ENCODE assay signal across 32 mouse cellular contexts in the genomic region with DNA sequence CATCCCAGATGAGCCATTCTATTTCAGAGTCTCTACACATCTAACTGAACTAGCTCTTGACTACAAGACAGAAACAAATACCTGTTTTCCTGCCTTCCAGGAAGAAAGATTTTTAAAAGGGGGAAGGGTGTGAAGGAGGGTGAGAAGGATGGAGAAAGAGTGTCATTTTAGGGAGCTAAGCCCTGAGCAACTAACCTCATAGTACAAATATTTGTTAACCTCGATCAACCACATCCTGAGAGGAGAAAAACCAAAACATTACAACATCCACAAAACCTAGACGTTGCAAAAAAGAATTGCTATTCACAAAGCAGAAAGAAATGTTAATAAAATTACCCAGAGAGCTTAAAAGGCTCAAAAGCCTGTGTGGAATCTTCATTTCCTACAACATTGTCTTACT.
DNase-seq lines count a peak whose midpoint lies in the region; ATAC-seq lines count a peak whose summit lies in the region.
"Had no signal": no experiment of that assay in that cellular context is flagged by ENCODE, and none has a peak within 500 bp of the region (broad histone marks: within the 10 kb centered on the region; RNA-seq: fewer than 3 reads in every experiment).

No protein-coding gene starts in this region.

- H3K4me1 ChIP-seq in heart, embryonic 12.5 days (replicated peaks): peaks cover 5% of the 10 kb centered on the region
- H3K4me1 ChIP-seq: embryonic facial prominence, embryonic 12.5 days; forebrain, embryonic 10.5 days; forebrain, embryonic 15.5 days; hindbrain, embryonic 13.5 days; liver, embryonic 13.5 days; midbrain, embryonic 10.5 days; neural tube, embryonic 12.5 days had no signal

- no peak overlapping the region for H3K27ac ChIP-seq in heart, embryonic 12.5 days (ENCODE audit: poor library complexity, severe bottlenecking)
- H3K27ac ChIP-seq: embryonic facial prominence, embryonic 12.5 days; forebrain, embryonic 10.5 days; forebrain, embryonic 15.5 days; heart, adult 2 months; hindbrain, embryonic 13.5 days; layer of hippocampus, adult 2 months; liver, embryonic 13.5 days; macrophage; midbrain, embryonic 10.5 days; neural tube, embryonic 12.5 days had no signal

- 75% methylated on average over 2 of the region's 2 CpGs for WGBS in heart, embryonic 12.5 days

- no peak overlapping the region for H3K4me2 ChIP-seq in heart, embryonic 12.5 days
- H3K4me2 ChIP-seq: embryonic facial prominence, embryonic 12.5 days; forebrain, embryonic 15.5 days; hindbrain, embryonic 13.5 days; liver, embryonic 13.5 days; neural tube, embryonic 12.5 days had no signal

- H3K9ac ChIP-seq in heart, embryonic 12.5 days: no peak overlapping the region
- H3K9ac ChIP-seq: embryonic facial prominence, embryonic 12.5 days; forebrain, embryonic 15.5 days; hindbrain, embryonic 13.5 days; liver, embryonic 13.5 days; neural tube, embryonic 12.5 days had no signal

- H3K27me3 ChIP-seq in heart, embryonic 12.5 days (replicated peaks): no peaks in the 10 kb centered on the region
- H3K27me3 ChIP-seq: embryonic facial prominence, embryonic 12.5 days; forebrain, embryonic 15.5 days; hindbrain, embryonic 13.5 days; liver, embryonic 13.5 days; neural tube, embryonic 12.5 days had no signal

- no peaks in the 10 kb centered on the region for H3K9me3 ChIP-seq in heart, embryonic 12.5 days (replicated peaks)
- H3K9me3 ChIP-seq: embryonic facial prominence, embryonic 12.5 days; forebrain, embryonic 10.5 days; forebrain, embryonic 15.5 days; hindbrain, embryonic 13.5 days; liver, embryonic 13.5 days; midbrain, embryonic 10.5 days; neural tube, embryonic 12.5 days had no signal

- peak; percentile 66 for DNase-seq in 416B (ENCODE audit: low read depth)
- DNase-seq in induced T-regulatory cell, adult 2 months (ENCODE audit: low read depth): peak; percentile 43
- no peak for DNase-seq in cerebellum, adult 9-11 months
- no peak for DNase-seq in layer of hippocampus, postnatal 10 days (ENCODE audit: low spot score in 2 of 2)
- no peak for DNase-seq in spleen, postnatal 36 days (ENCODE audit: low spot score in 2 of 2)
- DNase-seq: adrenal gland, adult 2 months; adrenal gland, postnatal 36 days; cerebellum, adult 18-20 months; cerebellum, postnatal 25 days; gastrocnemius, postnatal 25 days; heart, adult 2 months; heart, postnatal 14 days; kidney, adult 11 months; kidney, postnatal 36 days; left cerebral cortex, postnatal 4 days; liver, embryonic 13.5 days; lung, adult 2 months; lung, postnatal 10 days; right cerebral cortex, postnatal 4 days; thymus, adult 2 months; thymus, postnatal 36 days had no signal

- ATAC-seq in activated CD4-positive, CD25-positive, alpha-beta regulatory T cell, adult 4 months: peak; percentile 83
- no peak for ATAC-seq in heart, embryonic 12.5 days (ENCODE audit: insufficient number of reproducible peaks, low FRiP score)
- ATAC-seq: forebrain, embryonic 15.5 days; midbrain, embryonic 16.5 days had no signal

- H3K36me3 ChIP-seq in heart, embryonic 12.5 days: peaks cover 38% of the 10 kb centered on the region
- H3K36me3 ChIP-seq: forebrain, embryonic 15.5 days; hindbrain, embryonic 13.5 days; liver, embryonic 13.5 days; neural tube, embryonic 12.5 days had no signal

- H3K4me3 ChIP-seq in heart, embryonic 12.5 days: no peak overlapping the region
- H3K4me3 ChIP-seq: embryonic facial prominence, embryonic 12.5 days; forebrain, embryonic 10.5 days; forebrain, embryonic 15.5 days; heart, adult 2 months; hindbrain, embryonic 13.5 days; layer of hippocampus, adult 2 months; liver, embryonic 13.5 days; midbrain, embryonic 10.5 days; neural tube, embryonic 12.5 days had no signal

Comparison
In these comparisons a context has a peak if more than half of its experiments do, and no peak if none do; other contexts are left out.
1. DNase-seq: peak in 416B (single experiment) and induced T-regulatory cell, adult 2 months (single experiment); none in cerebellum, adult 9-11 months (single experiment), layer of hippocampus, postnatal 10 days (0 of 2) and spleen, postnatal 36 days (0 of 2).